Comparison of ENCODE assay signal across 8 mouse cellular contexts in genomic region chr12:102302322-102302721, GRCm38 (mm10). TPM values are rescaled to one million over a fixed set of nuclear protein-coding genes. Genes with fewer than 3 reads are reported as not detected.
A peak's percentile ranks its signal among the peaks of the same experiment; 100 is the strongest.
DNase-seq lines count a peak whose midpoint lies in the region; ATAC-seq lines count a peak whose summit lies in the region.

No protein-coding gene starts in this region.

- no peak overlapping the region for H3K27ac ChIP-seq in heart, embryonic 12.5 days (ENCODE audit: poor library complexity, severe bottlenecking)
- peak overlapping the region; percentile 57 for H3K27ac ChIP-seq in intestine, embryonic 16.5 days (ENCODE audit: low read length)

- no peak overlapping the region for H3K4me3 ChIP-seq in heart, embryonic 12.5 days
- no peak overlapping the region for H3K4me3 ChIP-seq in intestine, embryonic 16.5 days (ENCODE audit: low read length)

- 67% methylated on average over 9 of the region's 9 CpGs for WGBS in heart, embryonic 12.5 days
- 76% methylated on average over 9 of the region's 9 CpGs for WGBS in intestine, embryonic 16.5 days

- peak; percentile 33 to 62 for DNase-seq in heart, adult 18-20 months
- peak; percentile 55 to 59 for DNase-seq in B cell, adult 2 months
- peak; percentile 67 to 72 for DNase-seq in lung, postnatal 4 days
- no peak for DNase-seq in urinary bladder, postnatal 14 days (ENCODE audit: low spot score)
- no peak for DNase-seq in urinary bladder, postnatal 25 days (ENCODE audit: low spot score)
- no peak for DNase-seq in right cerebral cortex, postnatal 4 days

- peaks cover 65% of the 10 kb centered on the region for H3K4me1 ChIP-seq in heart, embryonic 12.5 days (replicated peaks)
- peaks cover 48% of the 10 kb centered on the region for H3K4me1 ChIP-seq in intestine, embryonic 16.5 days (ENCODE audit: control insufficient read depth, insufficient read depth, low read length)

- H3K36me3 ChIP-seq in heart, embryonic 12.5 days = no peaks in the 10 kb centered on the region
- no peaks in the 10 kb centered on the region for H3K36me3 ChIP-seq in intestine, embryonic 16.5 days (ENCODE audit: control insufficient read depth, insufficient read depth, low read length)

- no peaks in the 10 kb centered on the region for H3K27me3 ChIP-seq in heart, embryonic 12.5 days (replicated peaks)
- H3K27me3 ChIP-seq in intestine, embryonic 16.5 days (replicated peaks; ENCODE audit: control insufficient read depth, insufficient read depth, low read length) = no peaks in the 10 kb centered on the region

- ATAC-seq in heart, embryonic 12.5 days (ENCODE audit: insufficient number of reproducible peaks, low FRiP score) = no peak
- no peak for ATAC-seq in intestine, embryonic 16.5 days

- H3K9ac ChIP-seq in heart, embryonic 12.5 days = no peak overlapping the region
- 0 out of 2 replicates have a peak overlapping the region, but pooled peaks have one; percentile 10 for H3K9ac ChIP-seq in intestine, embryonic 16.5 days (ENCODE audit: low read depth, low read length)

- H3K4me2 ChIP-seq in heart, embryonic 12.5 days = no peak overlapping the region
- H3K4me2 ChIP-seq in intestine, embryonic 16.5 days (ENCODE audit: low read depth, low read length) = no peak overlapping the region

- no peaks in the 10 kb centered on the region for H3K9me3 ChIP-seq in heart, embryonic 12.5 days (replicated peaks)
- no peaks in the 10 kb centered on the region for H3K9me3 ChIP-seq in intestine, embryonic 16.5 days (ENCODE audit: control insufficient read depth, low read length)

RNA-seq across cellular contexts. Expression of gene Rin3, which starts 19.5 kb away (rescaled TPM):
- total RNA-seq in heart, adult 18-20 months (2021) = 10 to 100 TPM; 28.3 to 29.5 TPM
- polyA plus RNA-seq in heart, embryonic 12.5 days (2016; fragmentation: Nextera tagmentation; extraction: Ambion mirVana) = 9.9 and 10.3 TPM in 2 replicates
- 10.1 and 10.3 TPM in 2 replicates for polyA plus RNA-seq in intestine, embryonic 16.5 days (2015; fragmentation: Nextera tagmentation; extraction: Ambion mirVana)

Comparison
In these comparisons a context has a peak if more than half of its experiments do, and no peak if none do; other contexts are left out.
1. DNase-seq: peak in heart, adult 18-20 months (2 of 2), B cell, adult 2 months (2 of 2) and lung, postnatal 4 days (2 of 2); none in urinary bladder, postnatal 14 days (single experiment), urinary bladder, postnatal 25 days (single experiment) and right cerebral cortex, postnatal 4 days (single experiment).